Mouse (Mus musculus): ENCODE data around the gene Stxbp5. TPM values are rescaled to one million over a fixed set of nuclear protein-coding genes. Genes with fewer than 3 reads are reported as not detected.
A peak's percentile ranks its signal among the peaks of the same experiment; 100 is the strongest.

The Stxbp5 gene
- polyA plus RNA-seq, 1 experiment from 2014 or later, result 4.7 TPM

GRCm38 (mm10) chr10:9829744-9830143 is 71.1 kb downstream of the Stxbp5 start:
- H3K9ac ChIP-seq (ENCODE audit: low read length), result no peak overlapping the region
- no peak overlapping the region for H3K4me3 ChIP-seq (replicated peaks; ENCODE audit: low read length)
- no peaks in the 10 kb centered on the region for H3K27me3 ChIP-seq (ENCODE audit: control insufficient read depth, insufficient read depth, low read length)
- no peak overlapping the region for H3K4me2 ChIP-seq (ENCODE audit: low read depth, low read length)
- ATAC-seq (ENCODE audit: insufficient read depth, low FRiP score), result no peak
- H3K36me3 ChIP-seq (ENCODE audit: control insufficient read depth, insufficient read depth, low read length), result no peaks in the 10 kb centered on the region
- H3K27ac ChIP-seq (ENCODE audit: low read length), result no peak overlapping the region
- H3K9me3 ChIP-seq (replicated peaks; ENCODE audit: control insufficient read depth, low read length), result no peaks in the 10 kb centered on the region
- 0 out of 2 replicates have a peak, but pooled peaks cover 3% of the 10 kb centered on the region for H3K4me1 ChIP-seq (ENCODE audit: control insufficient read depth, insufficient read depth, low read length)
- WGBS, result 83% methylated on average over 3 of the region's 3 CpGs

- H3K4me3 ChIP-seq (replicated peaks; ENCODE audit: low read length), result no peak overlapping the region
- H3K27me3 ChIP-seq (ENCODE audit: control insufficient read depth, insufficient read depth, low read length), result no peaks in the 10 kb centered on the region
- ATAC-seq (ENCODE audit: insufficient read depth, low FRiP score), result no peak
- no peaks in the 10 kb centered on the region for H3K4me1 ChIP-seq (ENCODE audit: control insufficient read depth, insufficient read depth, low read length)
- H3K4me2 ChIP-seq (ENCODE audit: low read depth, low read length), result no peak overlapping the region
- no peak overlapping the region for H3K27ac ChIP-seq (ENCODE audit: low read length)
- H3K36me3 ChIP-seq (ENCODE audit: control insufficient read depth, insufficient read depth, low read length), result no peaks in the 10 kb centered on the region
- no peak overlapping the region for H3K9ac ChIP-seq (ENCODE audit: low read length)
- H3K9me3 ChIP-seq (replicated peaks; ENCODE audit: control insufficient read depth, low read length), result no peaks in the 10 kb centered on the region
- 57% methylated on average over 6 of the region's 6 CpGs for WGBS
Measured at GRCm38 (mm10) chr10:9821299-9821698, 79.6 kb downstream of the Stxbp5 start.

GRCm38 (mm10) chr10:9818574-9818973 is 82.3 kb downstream of the Stxbp5 start:
- H3K4me3 ChIP-seq (replicated peaks; ENCODE audit: low read length), result no peak overlapping the region
- H3K9me3 ChIP-seq (replicated peaks; ENCODE audit: control insufficient read depth, low read length), result no peaks in the 10 kb centered on the region
- ATAC-seq (ENCODE audit: insufficient read depth, low FRiP score), result no peak
- no peaks in the 10 kb centered on the region for H3K27me3 ChIP-seq (ENCODE audit: control insufficient read depth, insufficient read depth, low read length)
- H3K36me3 ChIP-seq (ENCODE audit: control insufficient read depth, insufficient read depth, low read length), result no peaks in the 10 kb centered on the region
- no peak overlapping the region for H3K4me2 ChIP-seq (ENCODE audit: low read depth, low read length)
- H3K4me1 ChIP-seq (ENCODE audit: control insufficient read depth, insufficient read depth, low read length), result no peaks in the 10 kb centered on the region
- no peak overlapping the region for H3K27ac ChIP-seq (ENCODE audit: low read length)
- no peak overlapping the region for H3K9ac ChIP-seq (ENCODE audit: low read length)
- WGBS, result 93% methylated on average over 7 of the region's 7 CpGs

- no peak overlapping the region for H3K27ac ChIP-seq (ENCODE audit: low read length)
- no peak for ATAC-seq (ENCODE audit: insufficient read depth, low FRiP score)
- H3K9ac ChIP-seq (ENCODE audit: low read length), result no peak overlapping the region
- no peaks in the 10 kb centered on the region for H3K9me3 ChIP-seq (replicated peaks; ENCODE audit: control insufficient read depth, low read length)
- 81% methylated on average over 4 of the region's 4 CpGs for WGBS
- H3K36me3 ChIP-seq (ENCODE audit: control insufficient read depth, insufficient read depth, low read length), result no peaks in the 10 kb centered on the region
- no peaks in the 10 kb centered on the region for H3K4me1 ChIP-seq (ENCODE audit: control insufficient read depth, insufficient read depth, low read length)
- H3K4me3 ChIP-seq (replicated peaks; ENCODE audit: low read length), result no peak overlapping the region
- H3K4me2 ChIP-seq (ENCODE audit: low read depth, low read length), result no peak overlapping the region
- H3K27me3 ChIP-seq (ENCODE audit: control insufficient read depth, insufficient read depth, low read length), result no peaks in the 10 kb centered on the region
Measured at GRCm38 (mm10) chr10:9813926-9814325, 87.0 kb downstream of the Stxbp5 start.

- no peaks in the 10 kb centered on the region for H3K4me1 ChIP-seq (ENCODE audit: control insufficient read depth, insufficient read depth, low read length)
Measured at GRCm38 (mm10) chr10:9807596-9807995, 93.3 kb downstream of the Stxbp5 start.

GRCm38 (mm10) chr10:9805341-9805740 is 95.5 kb downstream of the Stxbp5 start:
- no peak for ATAC-seq (ENCODE audit: insufficient read depth, low FRiP score)
- H3K27me3 ChIP-seq (ENCODE audit: control insufficient read depth, insufficient read depth, low read length), result no peaks in the 10 kb centered on the region
- no peak overlapping the region for H3K4me3 ChIP-seq (replicated peaks; ENCODE audit: low read length)
- no peaks in the 10 kb centered on the region for H3K9me3 ChIP-seq (replicated peaks; ENCODE audit: control insufficient read depth, low read length)
- H3K27ac ChIP-seq (ENCODE audit: low read length), result no peak overlapping the region
- 62% methylated on average over 3 of the region's 3 CpGs for WGBS
- H3K4me2 ChIP-seq (ENCODE audit: low read depth, low read length), result no peak overlapping the region
- H3K4me1 ChIP-seq (ENCODE audit: control insufficient read depth, insufficient read depth, low read length), result no peaks in the 10 kb centered on the region
- 0 out of 2 replicates have a peak, but pooled peaks cover 3% of the 10 kb centered on the region for H3K36me3 ChIP-seq (ENCODE audit: control insufficient read depth, insufficient read depth, low read length)
- no peak overlapping the region for H3K9ac ChIP-seq (ENCODE audit: low read length)

More at GRCm38 (mm10) chr10:9807596-9807995, 93.3 kb downstream of the Stxbp5 start:
- Histone ChIP-seq H3K4me3 (replicated peaks; ENCODE audit: low read length) (no peak overlapping the region), H3K27me3 (ENCODE audit: control insufficient read depth, insufficient read depth, low read length) (no peaks in the 10 kb centered on the region), H3K4me2 (ENCODE audit: low read depth, low read length) (no peak overlapping the region), H3K27ac (ENCODE audit: low read length) (no peak overlapping the region), H3K9ac (ENCODE audit: low read length) (no peak overlapping the region), H3K9me3 (replicated peaks; ENCODE audit: control insufficient read depth, low read length) (no peaks in the 10 kb centered on the region), H3K36me3 (ENCODE audit: control insufficient read depth, insufficient read depth, low read length) (0 out of 2 replicates have a peak, but pooled peaks cover 3% of the 10 kb centered on the region)
- WGBS, result 77% methylated on average over 2 of the region's 2 CpGs
- no peak for ATAC-seq (ENCODE audit: insufficient read depth, low FRiP score)

- ATAC-seq (ENCODE audit: insufficient read depth, low FRiP score), result no peak
- no peak overlapping the region for H3K9ac ChIP-seq (ENCODE audit: low read length)
- H3K4me1 ChIP-seq (ENCODE audit: control insufficient read depth, insufficient read depth, low read length), result no peaks in the 10 kb centered on the region
- H3K9me3 ChIP-seq (replicated peaks; ENCODE audit: control insufficient read depth, low read length), result no peaks in the 10 kb centered on the region
- WGBS, result 51% methylated on average over 2 of the region's 2 CpGs
- no peaks in the 10 kb centered on the region for H3K27me3 ChIP-seq (ENCODE audit: control insufficient read depth, insufficient read depth, low read length)
- no peak overlapping the region for H3K4me3 ChIP-seq (replicated peaks; ENCODE audit: low read length)
- H3K4me2 ChIP-seq (ENCODE audit: low read depth, low read length), result no peak overlapping the region
- 0 out of 2 replicates have a peak, but pooled peaks cover 3% of the 10 kb centered on the region for H3K36me3 ChIP-seq (ENCODE audit: control insufficient read depth, insufficient read depth, low read length)
- no peak overlapping the region for H3K27ac ChIP-seq (ENCODE audit: low read length)
Measured at GRCm38 (mm10) chr10:9803126-9803525, 97.8 kb downstream of the Stxbp5 start.

- Histone ChIP-seq H3K27ac (ENCODE audit: low read length) (no peak overlapping the region), H3K4me3 (replicated peaks; ENCODE audit: low read length) (no peak overlapping the region), H3K27me3 (ENCODE audit: control insufficient read depth, insufficient read depth, low read length) (no peaks in the 10 kb centered on the region), H3K4me2 (ENCODE audit: low read depth, low read length) (no peak overlapping the region), H3K9ac (ENCODE audit: low read length) (no peak overlapping the region), H3K9me3 (replicated peaks; ENCODE audit: control insufficient read depth, low read length) (no peaks in the 10 kb centered on the region), H3K4me1 (ENCODE audit: control insufficient read depth, insufficient read depth, low read length) (no peaks in the 10 kb centered on the region), H3K36me3 (ENCODE audit: control insufficient read depth, insufficient read depth, low read length) (peaks cover 4% of the 10 kb centered on the region; the same call in 1 of the 2 replicates)
- 68% methylated on average over 1 of the region's 1 CpGs for WGBS
- peak; percentile 13; the same call in 1 of the 2 replicates for ATAC-seq (ENCODE audit: insufficient read depth, low FRiP score)
Measured at GRCm38 (mm10) chr10:9801571-9801970, 99.3 kb downstream of the Stxbp5 start.

- H3K4me3 ChIP-seq (replicated peaks; ENCODE audit: low read length), result no peak overlapping the region
- H3K27ac ChIP-seq (ENCODE audit: low read length), result no peak overlapping the region
- WGBS, result 90% methylated on average over 1 of the region's 1 CpGs
- no peaks in the 10 kb centered on the region for H3K27me3 ChIP-seq (ENCODE audit: control insufficient read depth, insufficient read depth, low read length)
- H3K4me2 ChIP-seq (ENCODE audit: low read depth, low read length), result no peak overlapping the region
- no peaks in the 10 kb centered on the region for H3K4me1 ChIP-seq (ENCODE audit: control insufficient read depth, insufficient read depth, low read length)
- no peaks in the 10 kb centered on the region for H3K9me3 ChIP-seq (replicated peaks; ENCODE audit: control insufficient read depth, low read length)
- no peak overlapping the region for H3K9ac ChIP-seq (ENCODE audit: low read length)
- H3K36me3 ChIP-seq (ENCODE audit: control insufficient read depth, insufficient read depth, low read length), result peaks cover 4% of the 10 kb centered on the region; the same call in 1 of the 2 replicates
- no peak for ATAC-seq (ENCODE audit: insufficient read depth, low FRiP score)
Measured at GRCm38 (mm10) chr10:9799085-9799484, 101.8 kb downstream of the Stxbp5 start.
